Mouse (Mus musculus) brain, embryonic 14.5 days (tissue): ENCODE data around the gene Lrrc1.

Source experiments
- CTCF ChIP-seq: fragments of 200-500 bp; IDR thresholded peaks from 2 replicates; pipeline ENCODE4 v1.5.1; 2012; ENCODE audit warnings: inconsistent platforms, mild to moderate bottlenecking, moderate library complexity, borderline replicate concordance; ENCODE audit not compliant: insufficient read depth, insufficient read length; ENCODE audit errors: extremely low read depth
- POLR2A ChIP-seq: fragments of 200-500 bp; IDR thresholded peaks from 2 replicates; pipeline ENCODE4 v1.6.1; 2012; ENCODE audit warnings: mild to moderate bottlenecking, inconsistent platforms, borderline replicate concordance; ENCODE audit not compliant: poor library complexity, insufficient read depth, insufficient read length, severe bottlenecking; ENCODE audit errors: extremely low read depth

DNA sequence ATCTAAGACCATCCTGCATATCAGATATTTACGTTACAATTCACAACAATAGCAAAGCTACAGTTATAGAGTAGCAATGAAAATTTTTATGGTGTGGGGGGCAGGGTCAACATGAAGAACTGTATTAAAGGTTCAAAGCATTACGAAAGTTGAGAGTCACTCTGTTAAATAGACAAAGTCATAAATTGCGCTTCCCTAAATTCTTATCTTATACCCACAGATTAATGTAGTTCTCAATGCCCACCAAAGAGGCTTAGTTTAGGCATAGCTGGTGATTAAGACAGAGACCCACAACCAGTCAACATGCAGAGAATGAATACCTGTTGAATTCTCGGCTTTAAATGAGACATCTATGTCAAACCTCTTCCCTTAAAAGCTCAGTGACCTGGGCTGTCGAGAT lies 144.9 kb downstream of the Lrrc1 start:
- TF ChIP-seq CTCF = no peak
- TF ChIP-seq POLR2A = no peak
